Mouse (Mus musculus) midbrain, embryonic 15.5 days (tissue): ENCODE data around the gene Prss58. TPM values are rescaled to one million over a fixed set of nuclear protein-coding genes. Genes with fewer than 3 reads are reported as not detected.

Experiments used
- ATAC-seq: fragments of 200-750 bp; cut with Nextera tagmentation; replicated peaks from 2 replicates; pipeline ENCODE4 v1.8.0; 2017; ENCODE audit warnings: moderate TSS enrichment
- H3K27ac ChIP-seq: fragments of 300-500 bp; sonication (generic); 2 replicates; pipeline ENCODE4 v1.5.1; 2015; ENCODE audit warnings: mild to moderate bottlenecking, inconsistent platforms
- H3K27me3 ChIP-seq: fragments of 300-500 bp; sonication (generic); replicated peaks from 2 replicates; pipeline ENCODE4 v1.6.1; 2015; ENCODE audit warnings: inconsistent platforms
- H3K36me3 ChIP-seq: fragments of 300-500 bp; sonication (generic); replicated peaks from 2 replicates; pipeline ENCODE4 v1.6.1; 2015; ENCODE audit warnings: inconsistent platforms
- H3K4me1 ChIP-seq: fragments of 300-500 bp; sonication (generic); 2 replicates; pipeline ENCODE4 v1.6.1; 2015; ENCODE audit warnings: inconsistent platforms
- H3K4me2 ChIP-seq: fragments of 300-500 bp; sonication (generic); 2 replicates; pipeline ENCODE4 v1.6.1; 2015; ENCODE audit warnings: inconsistent platforms, mild to moderate bottlenecking, moderate library complexity
- H3K4me3 ChIP-seq: fragments of 300-500 bp; sonication (generic); 2 replicates; pipeline ENCODE4 v1.5.1; 2015; ENCODE audit warnings: mild to moderate bottlenecking, inconsistent platforms
- H3K9ac ChIP-seq: fragments of 300-500 bp; sonication (generic); 2 replicates; pipeline ENCODE4 v1.6.1; 2015; ENCODE audit warnings: mild to moderate bottlenecking, inconsistent platforms
- H3K9me3 ChIP-seq: fragments of 300-500 bp; sonication (generic); 2 replicates; pipeline ENCODE4 v1.6.1; 2016; ENCODE audit warnings: inconsistent platforms
- WGBS: fragments of 180-500 bp; shearing (Covaris S2); methylation state at CpG from one replicate; pipeline ENCODE4 v1.1.7; 2015; ENCODE audit warnings: mixed read lengths; 5-methylcytosine and 5-hydroxymethylcytosine counted together
- polyA plus RNA-seq: library from polyadenylated mRNA; unstranded; fragments of >200 nt; fragmentation: Nextera tagmentation; extraction: Ambion mirVana; gene quantifications from 2 replicates; pipeline ENCODE4 v1.2.1, GENCODE M21; 2015

The Prss58 gene
- not detected in 2 replicates for polyA plus RNA-seq

GRCm38 (mm10) chr6:40900287-40900686, at the start of gene Prss58:
Gene Prss58 (minus strand): TSS chr6:40900387.
- Histone ChIP-seq H3K27ac (no peak within 1 kb of the TSS), H3K9ac (no peak within 1 kb of the TSS), H3K4me1 (no peaks in the 10 kb centered on the region), H3K36me3 (no peaks in the 10 kb centered on the region), H3K4me3 (no peak within 1 kb of the TSS), H3K9me3 (no peaks in the 10 kb centered on the region), H3K4me2 (no peak within 1 kb of the TSS), H3K27me3 (no peaks in the 10 kb centered on the region)
- ATAC-seq = no peak

DNA sequence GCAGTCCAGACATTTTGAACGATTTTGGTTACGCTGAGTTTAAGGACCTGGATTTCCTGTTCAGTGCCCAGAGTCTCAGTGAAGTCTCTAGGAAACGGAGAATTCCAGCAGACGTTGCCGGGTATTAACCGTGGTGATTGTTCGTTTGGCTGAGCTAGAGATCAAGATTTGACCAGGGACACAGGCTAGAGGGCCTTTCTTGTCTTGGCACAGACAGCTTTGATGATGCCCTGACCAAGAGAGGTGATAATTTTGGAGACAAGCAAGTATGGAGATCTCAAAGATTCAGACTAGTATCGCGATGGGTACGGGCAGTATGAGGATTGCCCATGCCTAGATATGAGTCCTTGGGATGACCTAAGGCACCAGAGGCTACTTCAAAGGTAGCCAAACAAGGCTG, 40.3 kb upstream of the Prss58 start, which contains the start of gene 1700074P13Rik:
Gene 1700074P13Rik, minus strand, starts transcription at position 101 of the 400 bp plus-strand sequence.
- no peaks in the 10 kb centered on the region for H3K27me3 ChIP-seq
- no peaks in the 10 kb centered on the region for H3K4me1 ChIP-seq
- H3K4me2 ChIP-seq = no peak within 1 kb of the TSS
- ATAC-seq = no peak
- H3K9me3 ChIP-seq = no peaks in the 10 kb centered on the region
- H3K27ac ChIP-seq = no peak within 1 kb of the TSS
- no peak within 1 kb of the TSS for H3K4me3 ChIP-seq
- WGBS = 91% methylated on average over 10 of the region's 10 CpGs
- no peak within 1 kb of the TSS for H3K9ac ChIP-seq
- H3K36me3 ChIP-seq = no peaks in the 10 kb centered on the region

DNA sequence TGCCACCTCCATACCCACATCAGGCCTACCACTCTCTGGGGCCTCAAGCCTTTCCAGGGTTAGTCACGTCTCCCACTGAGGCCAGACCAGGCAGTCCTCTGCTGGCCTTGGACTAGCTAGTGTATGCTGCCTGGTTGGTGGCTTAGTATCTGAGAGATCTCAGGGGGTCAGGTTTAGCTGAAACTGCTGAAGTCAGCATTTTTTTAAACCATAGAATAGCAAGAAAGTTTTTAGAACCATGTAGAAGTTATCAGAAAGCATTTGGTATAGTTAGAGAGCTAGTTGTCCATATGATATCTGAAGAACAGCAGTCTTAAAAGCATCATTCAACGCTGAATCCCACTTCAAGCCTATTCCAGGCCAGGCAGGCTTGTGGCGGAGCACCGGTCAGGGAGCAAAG, 19.8 kb upstream of the Prss58 start:
- Histone ChIP-seq H3K4me2 (no peak overlapping the region), H3K27me3 (no peaks in the 10 kb centered on the region), H3K4me1 (no peaks in the 10 kb centered on the region), H3K9me3 (no peaks in the 10 kb centered on the region), H3K27ac (no peak overlapping the region), H3K9ac (no peak overlapping the region), H3K4me3 (no peak overlapping the region), H3K36me3 (no peaks in the 10 kb centered on the region)
- ATAC-seq = no peak
- WGBS = 85% methylated on average over 4 of the region's 4 CpGs

DNA sequence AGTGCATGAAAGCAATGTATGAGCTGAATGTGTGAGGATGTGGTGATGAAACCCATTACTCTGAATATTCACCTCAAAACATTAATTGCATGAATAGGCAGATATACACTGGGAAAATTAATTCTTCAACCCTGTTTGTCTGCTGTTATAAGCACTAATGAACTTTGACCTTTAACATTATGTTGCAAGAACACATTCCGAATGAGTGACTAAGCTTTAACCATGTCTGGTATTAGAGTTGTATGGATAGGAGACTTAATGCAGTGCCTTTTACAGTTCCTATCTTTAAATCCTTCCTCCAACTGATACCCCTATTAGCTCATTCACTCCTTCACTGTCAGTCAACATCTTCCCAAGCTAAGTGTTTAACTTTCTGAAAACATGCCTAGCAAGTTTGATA, 5.5 kb downstream of the Prss58 start:
- Histone ChIP-seq H3K9ac (no peak overlapping the region), H3K4me3 (no peak overlapping the region), H3K4me1 (no peaks in the 10 kb centered on the region), H3K27ac (no peak overlapping the region), H3K27me3 (no peaks in the 10 kb centered on the region), H3K36me3 (no peaks in the 10 kb centered on the region), H3K9me3 (no peaks in the 10 kb centered on the region), H3K4me2 (no peak overlapping the region)
- 77% methylated on average over 1 of the region's 1 CpGs for WGBS
- ATAC-seq = no peak

- Histone ChIP-seq H3K4me1 (no peaks in the 10 kb centered on the region), H3K27me3 (no peaks in the 10 kb centered on the region), H3K9ac (no peak overlapping the region), H3K4me2 (no peak overlapping the region), H3K36me3 (no peaks in the 10 kb centered on the region), H3K4me3 (no peak overlapping the region), H3K9me3 (no peaks in the 10 kb centered on the region), H3K27ac (no peak overlapping the region)
- ATAC-seq = no peak
- 46% methylated on average over 7 of the region's 7 CpGs for WGBS
Measured at GRCm38 (mm10) chr6:40893577-40893976, 6.6 kb downstream of the Prss58 start.

GRCm38 (mm10) chr6:40891754-40892153, 8.4 kb downstream of the Prss58 start:
- Histone ChIP-seq H3K4me1 (no peaks in the 10 kb centered on the region), H3K36me3 (no peaks in the 10 kb centered on the region), H3K9me3 (no peaks in the 10 kb centered on the region), H3K4me3 (no peak overlapping the region), H3K4me2 (no peak overlapping the region), H3K27me3 (no peaks in the 10 kb centered on the region), H3K9ac (no peak overlapping the region), H3K27ac (no peak overlapping the region)
- ATAC-seq = no peak
- WGBS = 87% methylated on average over 4 of the region's 4 CpGs

DNA sequence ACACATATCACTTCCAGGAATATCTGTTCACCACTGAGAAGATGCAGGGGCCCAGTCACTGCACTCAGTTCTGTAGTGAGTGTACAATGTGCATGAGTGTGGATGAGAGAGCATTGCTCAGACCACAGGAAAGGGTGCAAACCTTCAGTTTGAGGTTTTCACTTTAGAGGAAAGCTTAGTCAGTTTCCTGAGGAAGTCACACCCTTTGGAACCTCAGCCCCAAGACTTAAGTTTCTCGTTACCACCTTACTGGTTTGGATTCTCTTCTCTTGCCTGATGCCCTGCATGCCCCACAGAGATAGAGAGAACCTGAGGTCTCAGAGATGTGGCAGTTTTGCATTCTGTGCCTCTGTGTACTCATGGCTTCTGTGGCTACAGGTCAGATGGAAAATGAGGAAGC, 9.2 kb downstream of the Prss58 start:
- H3K9ac ChIP-seq = no peak overlapping the region
- 63% methylated on average over 1 of the region's 1 CpGs for WGBS

DNA sequence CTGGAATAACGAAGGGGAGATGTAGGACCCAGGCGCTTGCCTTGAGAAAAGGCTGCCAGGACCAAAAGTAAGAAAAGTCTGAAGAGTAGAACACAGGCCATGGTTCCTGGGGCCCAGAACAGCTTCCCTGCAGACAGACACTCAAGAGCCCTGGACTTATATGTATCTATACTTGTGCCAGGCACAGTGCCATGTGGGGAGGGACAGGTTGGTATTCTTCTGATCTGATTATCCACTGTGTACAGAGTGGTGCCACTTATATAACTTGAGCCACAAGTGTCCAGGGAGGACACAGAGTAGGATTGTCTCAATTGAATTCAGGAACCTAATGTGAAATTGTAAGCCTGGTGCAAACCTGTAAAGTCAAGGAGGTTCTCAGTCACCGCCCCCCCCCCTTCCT, 12.8 kb downstream of the Prss58 start, which contains the start of gene Moxd2:
Gene Moxd2, minus strand, starts transcription at position 101 of the 400 bp plus-strand sequence.
- H3K9me3 ChIP-seq = no peaks in the 10 kb centered on the region
- H3K4me2 ChIP-seq = no peak within 1 kb of the TSS
- no peaks in the 10 kb centered on the region for H3K4me1 ChIP-seq
- no peak within 1 kb of the TSS for H3K27ac ChIP-seq
- 88% methylated on average over 3 of the region's 3 CpGs for WGBS
- H3K27me3 ChIP-seq = no peaks in the 10 kb centered on the region
- no peak within 1 kb of the TSS for H3K4me3 ChIP-seq
- no peaks in the 10 kb centered on the region for H3K36me3 ChIP-seq
- no peak for ATAC-seq
- H3K9ac ChIP-seq = no peak within 1 kb of the TSS

More for the DNA sequence above, 9.2 kb downstream of the Prss58 start:
- no peak overlapping the region for H3K27ac ChIP-seq
- H3K4me2 ChIP-seq = no peak overlapping the region
- H3K36me3 ChIP-seq = no peaks in the 10 kb centered on the region
- no peaks in the 10 kb centered on the region for H3K27me3 ChIP-seq
- no peaks in the 10 kb centered on the region for H3K9me3 ChIP-seq
- no peak for ATAC-seq
- H3K4me3 ChIP-seq = no peak overlapping the region
- no peaks in the 10 kb centered on the region for H3K4me1 ChIP-seq

GRCm38 (mm10) chr6:40845283-40845682, 54.9 kb downstream of the Prss58 start:
- Histone ChIP-seq H3K27me3 (no peaks in the 10 kb centered on the region), H3K9ac (no peak overlapping the region)
- no peak for ATAC-seq

More at GRCm38 (mm10) chr6:40845283-40845682, 54.9 kb downstream of the Prss58 start:
- Histone ChIP-seq H3K4me2 (no peak overlapping the region), H3K4me1 (no peaks in the 10 kb centered on the region), H3K36me3 (no peaks in the 10 kb centered on the region), H3K27ac (no peak overlapping the region), H3K4me3 (no peak overlapping the region), H3K9me3 (no peaks in the 10 kb centered on the region)

Other genes starting within 250 kb of the Prss58 start
- not detected in 2 replicates for gene Moxd2, start 12.9 kb downstream of the Prss58 start, polyA plus RNA-seq
- not detected in 2 replicates for gene 1700074P13Rik, start 40.2 kb upstream of the Prss58 start, polyA plus RNA-seq
- gene Gm4744, start 51.5 kb upstream of the Prss58 start, polyA plus RNA-seq = not detected in 2 replicates
- gene 1810009J06Rik, start 64.4 kb upstream of the Prss58 start, polyA plus RNA-seq = not detected in 2 replicates
- not detected in 2 replicates for gene Gm2663, start 99.1 kb upstream of the Prss58 start, polyA plus RNA-seq
- not detected in 2 replicates for gene 2210010C04Rik, start 135.1 kb upstream of the Prss58 start, polyA plus RNA-seq